Comparison of ENCODE assay signal across 8 mouse cellular contexts in genomic region chr10:127190398-127191190, GRCm38 (mm10). TPM values are rescaled to one million over a fixed set of nuclear protein-coding genes. Genes with fewer than 3 reads are reported as not detected.
DNase-seq lines count a peak whose midpoint lies in the region; ATAC-seq and TF ChIP-seq lines count a peak whose summit lies in the region.

No protein-coding gene starts in this region.

- WGBS in heart, embryonic 10.5 days = 27% methylated on average over 14 of the region's 14 CpGs
- 30% methylated on average over 14 of the region's 14 CpGs for WGBS in forebrain, postnatal 0 days
- WGBS in liver, embryonic 12.5 days (ENCODE audit: insufficient replicate concordance) = 18% methylated on average over 14 of the region's 14 CpGs

- peak in 1 of 2 experiments; percentile 33; a peak in 1 of 4 replicates for TF ChIP-seq POLR2A in MEL (IDR thresholded peaks at IDR 0.05; ENCODE audit: control insufficient read depth in 1 of 2, insufficient read depth in 1 of 2, low read depth in 1 of 2, low read length in 2 of 2, poor library complexity in 1 of 2)

- H3K9ac ChIP-seq in MEL (ENCODE audit: control insufficient read depth, low read depth, low read length, poor library complexity, severe bottlenecking) = peak overlapping the region; percentile 88
- H3K9ac ChIP-seq in forebrain, postnatal 0 days = no peak overlapping the region
- H3K9ac ChIP-seq in liver, embryonic 12.5 days = peak overlapping the region; percentile 82

- peak overlapping the region; percentile 92 for H3K27ac ChIP-seq in heart, embryonic 10.5 days
- peak overlapping the region; percentile 96 for H3K27ac ChIP-seq in MEL (ENCODE audit: control insufficient read depth, low read depth, low read length)
- no peak overlapping the region for H3K27ac ChIP-seq in forebrain, postnatal 0 days (ENCODE audit: low read depth, low read length)
- peak overlapping the region; percentile 93 for H3K27ac ChIP-seq in liver, embryonic 12.5 days

- peak; percentile 32 to 65; a peak in 3 of 4 replicates for TF ChIP-seq EP300 in MEL (IDR thresholded peaks at IDR 0.05; ENCODE audit: low read depth in 1 of 2, low read length in 2 of 2)

- H3K4me1 ChIP-seq in heart, embryonic 10.5 days = peaks cover 73% of the 10 kb centered on the region
- H3K4me1 ChIP-seq in MEL (ENCODE audit: control insufficient read depth in 1 of 2, insufficient read depth in 2 of 2, low read length in 2 of 2) = peaks cover 2 to 34% of the 10 kb centered on the region in 2 experiments; a peak in 3 of 4 replicates
- H3K4me1 ChIP-seq in forebrain, postnatal 0 days (ENCODE audit: insufficient read depth) = peaks cover 15% of the 10 kb centered on the region
- H3K4me1 ChIP-seq in liver, embryonic 12.5 days = peaks cover 77% of the 10 kb centered on the region

- no peak for DNase-seq in heart, embryonic 10.5 days (ENCODE audit: low spot score)
- no peak for DNase-seq in heart, postnatal 14 days
- DNase-seq in MEL (ENCODE audit: low read depth, low spot score) = peak; percentile 61
- no peak for DNase-seq in forebrain, postnatal 0 days
- DNase-seq in frontal cortex, postnatal 14 days (ENCODE audit: low spot score in 2 of 2) = no peak
- no peak for DNase-seq in cerebellum, adult 8-10 months

- peaks cover 2% of the 10 kb centered on the region for H3K27me3 ChIP-seq in heart, embryonic 10.5 days (ENCODE audit: insufficient read depth, poor library complexity, severe bottlenecking)
- no peaks in the 10 kb centered on the region for H3K27me3 ChIP-seq in MEL (ENCODE audit: control insufficient read depth in 1 of 2, insufficient read depth in 2 of 2, low read length in 2 of 2)
- no peaks in the 10 kb centered on the region for H3K27me3 ChIP-seq in forebrain, postnatal 0 days (ENCODE audit: insufficient read depth, low read length)
- peaks cover 7% of the 10 kb centered on the region; the same call in 1 of the 2 replicates for H3K27me3 ChIP-seq in liver, embryonic 12.5 days (replicated peaks)

- H3K36me3 ChIP-seq in heart, embryonic 10.5 days = peaks cover 19% of the 10 kb centered on the region
- H3K36me3 ChIP-seq in MEL (ENCODE audit: control insufficient read depth in 1 of 2, insufficient read depth in 2 of 2, low read length in 2 of 2) = peaks cover 0 to 30% of the 10 kb centered on the region in 2 experiments; a peak in 2 of 4 replicates
- peaks cover 30% of the 10 kb centered on the region for H3K36me3 ChIP-seq in forebrain, postnatal 0 days (ENCODE audit: insufficient read depth)
- peaks cover 17% of the 10 kb centered on the region for H3K36me3 ChIP-seq in liver, embryonic 12.5 days

- no peaks in the 10 kb centered on the region for H3K9me3 ChIP-seq in heart, embryonic 10.5 days
- H3K9me3 ChIP-seq in MEL (replicated peaks; ENCODE audit: insufficient read depth, low read length) = no peaks in the 10 kb centered on the region
- H3K9me3 ChIP-seq in forebrain, postnatal 0 days (ENCODE audit: low read length) = no peaks in the 10 kb centered on the region
- no peaks in the 10 kb centered on the region; the same call in 1 of the 2 replicates for H3K9me3 ChIP-seq in liver, embryonic 12.5 days (replicated peaks)

- no peak for ATAC-seq in forebrain, postnatal 0 days
- ATAC-seq in liver, embryonic 12.5 days = peak; percentile 50
- no peak for ATAC-seq in activated CD4-positive, CD25-positive, alpha-beta regulatory T cell, adult 4 months

- TF ChIP-seq CTCF in MEL (IDR thresholded peaks at IDR 0.05 in 2 of 3, conservative IDR thresholded peaks at IDR 0.05 in 1 of 3; ENCODE audit: control insufficient read depth in 1 of 3, insufficient read depth in 1 of 3, low read depth in 2 of 3, low read length in 3 of 3, poor library complexity in 1 of 3, severe bottlenecking in 1 of 3) = no peak
- TF ChIP-seq CTCF in forebrain, postnatal 0 days (IDR thresholded peaks at IDR 0.05; ENCODE audit: low read depth) = no peak

- 0 out of 2 replicates have a peak overlapping the region, but pooled peaks have one; percentile 99 for H3K4me2 ChIP-seq in forebrain, postnatal 0 days (ENCODE audit: low read depth)
- H3K4me2 ChIP-seq in liver, embryonic 12.5 days = peak overlapping the region; percentile 95

- peak overlapping the region; percentile 81 for H3K4me3 ChIP-seq in heart, embryonic 10.5 days
- peak overlapping the region; percentile 82 to 96 for H3K4me3 ChIP-seq in MEL (ENCODE audit: control insufficient read depth in 1 of 2, insufficient read depth in 1 of 2, low read depth in 2 of 2, low read length in 2 of 2)
- H3K4me3 ChIP-seq in forebrain, postnatal 0 days (ENCODE audit: low read depth, low read length) = no peak overlapping the region
- H3K4me3 ChIP-seq in liver, embryonic 12.5 days = peak overlapping the region; percentile 69

- no peak for TF ChIP-seq RAD21 in MEL (IDR thresholded peaks at IDR 0.05; ENCODE audit: low read depth, low read length)

- intact Hi-C loops in heart, postnatal 14 days (cut with DNase I) = no loop called here

- peaks cover 11% of the 10 kb centered on the region; the same call in 1 of the 2 replicates for H3K79me2 ChIP-seq in MEL (ENCODE audit: control insufficient read depth, insufficient read depth, low read length, poor library complexity)

TF ChIP-seq in MEL, 35 proteins besides CTCF, POLR2A, EP300 and RAD21 (continues in another document):
- TF ChIP-seq NELFE (IDR thresholded peaks at IDR 0.05; ENCODE audit: low read depth, low read length) (no peak), CHD1 (IDR thresholded peaks at IDR 0.05; ENCODE audit: low read depth, low read length) (0 out of 2 replicates have a peak, but pooled peaks have one; percentile 8), ETS1 (IDR thresholded peaks at IDR 0.05; ENCODE audit: low read depth, low read length) (peak; percentile 53; the same call in 1 of the 2 replicates), POLR2AphosphoS2 (IDR thresholded peaks at IDR 0.05; ENCODE audit: low read length) (no peak)

RNA-seq across cellular contexts. Expression of gene Arhgef25, which starts 0.7 kb away (rescaled TPM):
- polyA plus RNA-seq in heart, embryonic 10.5 days (2016; fragmentation: Nextera tagmentation; extraction: Ambion mirVana) = 21.4 and 28.8 TPM in 2 replicates
- 10 to 100 TPM; 17.0 to 17.9 TPM for total RNA-seq in heart, postnatal 14 days (2021)
- total RNA-seq in MEL (2012; rRNA removed) = 16.9 and 18.3 TPM in 2 replicates
- polyA plus RNA-seq in MEL (2012; ENCODE audit: insufficient read depth in 1 of 2, insufficient read length in 2 of 2, low read depth in 1 of 2, low replicate concordance in 2 of 2, missing spikeins in 1 of 2) = 10 to 100 TPM in 1 of 2 experiments, not detected in 1; 44.6 TPM
- total RNA-seq in forebrain, postnatal 0 days (2014; rRNA removed) = 45.4 and 61.3 TPM in 2 replicates
- 14.8 and 16.9 TPM in 2 replicates for polyA plus RNA-seq in forebrain, postnatal 0 days (2015; fragmentation: Nextera tagmentation; extraction: Ambion mirVana)
- 14.3 and 17.4 TPM in 2 replicates for polyA plus RNA-seq in liver, embryonic 12.5 days (2016; fragmentation: Nextera tagmentation; extraction: Ambion mirVana)
- not detected for polyA plus RNA-seq in activated CD4-positive, CD25-positive, alpha-beta regulatory T cell, adult 4 months (2017; shearing (Covaris generic))

RNA-seq across cellular contexts. Expression of gene Dtx3, which starts 4.9 kb away (rescaled TPM):
- polyA plus RNA-seq in heart, embryonic 10.5 days (2016; fragmentation: Nextera tagmentation; extraction: Ambion mirVana) = 78.4 and 91.4 TPM in 2 replicates
- 10 to 100 TPM; 36.1 to 43.4 TPM for total RNA-seq in heart, postnatal 14 days (2021)
- total RNA-seq in MEL (2012; rRNA removed) = 24.1 and 30.5 TPM in 2 replicates
- polyA plus RNA-seq in MEL (2012; ENCODE audit: insufficient read depth in 1 of 2, insufficient read length in 2 of 2, low read depth in 1 of 2, low replicate concordance in 2 of 2, missing spikeins in 1 of 2) = 100 to 1,000 TPM in 1 of 2 experiments, not detected in 1; 107 TPM
- total RNA-seq in forebrain, postnatal 0 days (2014; rRNA removed) = 198 and 245 TPM in 2 replicates
- polyA plus RNA-seq in forebrain, postnatal 0 days (2015; fragmentation: Nextera tagmentation; extraction: Ambion mirVana) = 175 and 178 TPM in 2 replicates
- polyA plus RNA-seq in liver, embryonic 12.5 days (2016; fragmentation: Nextera tagmentation; extraction: Ambion mirVana) = 33.2 and 36.9 TPM in 2 replicates
- polyA plus RNA-seq in activated CD4-positive, CD25-positive, alpha-beta regulatory T cell, adult 4 months (2017; shearing (Covaris generic)) = 10 to 100 TPM; 40.6 to 42.9 TPM

RNA-seq across cellular contexts. Expression of gene Slc26a10, which starts 10.1 kb away (rescaled TPM):
- 9.2 and 12.9 TPM in 2 replicates for polyA plus RNA-seq in heart, embryonic 10.5 days (2016; fragmentation: Nextera tagmentation; extraction: Ambion mirVana)
- total RNA-seq in heart, postnatal 14 days (2021) = 10 to 100 TPM; 45.5 to 66.9 TPM
- total RNA-seq in MEL (2012; rRNA removed) = 0.75 and 1.1 TPM in 2 replicates
- polyA plus RNA-seq in MEL (2012; ENCODE audit: insufficient read depth in 1 of 2, insufficient read length in 2 of 2, low read depth in 1 of 2, low replicate concordance in 2 of 2, missing spikeins in 1 of 2) = 1 to 10 TPM in 1 of 2 experiments, not detected in 1; 1.3 TPM
- total RNA-seq in forebrain, postnatal 0 days (2014; rRNA removed) = 0.10 TPM in 1 of 2 replicates, not detected in the other
- polyA plus RNA-seq in forebrain, postnatal 0 days (2015; fragmentation: Nextera tagmentation; extraction: Ambion mirVana) = 0.80 and 1.1 TPM in 2 replicates
- 3.0 and 3.6 TPM in 2 replicates for polyA plus RNA-seq in liver, embryonic 12.5 days (2016; fragmentation: Nextera tagmentation; extraction: Ambion mirVana)
- 1 to 10 TPM; 2.5 to 2.7 TPM for polyA plus RNA-seq in activated CD4-positive, CD25-positive, alpha-beta regulatory T cell, adult 4 months (2017; shearing (Covaris generic))

RNA-seq across cellular contexts. Expression of gene Pip4k2c, which starts 20.8 kb away (rescaled TPM):
- 27.9 and 29.3 TPM in 2 replicates for polyA plus RNA-seq in heart, embryonic 10.5 days (2016; fragmentation: Nextera tagmentation; extraction: Ambion mirVana)
- total RNA-seq in heart, postnatal 14 days (2021) = 10 to 100 TPM; 22.8 to 23.1 TPM
- total RNA-seq in MEL (2012; rRNA removed) = 31.1 and 31.9 TPM in 2 replicates
- polyA plus RNA-seq in MEL (2012; ENCODE audit: insufficient read depth in 1 of 2, insufficient read length in 2 of 2, low read depth in 1 of 2, low replicate concordance in 2 of 2, missing spikeins in 1 of 2) = 10 to 100 TPM in 1 of 2 experiments, not detected in 1; 58.2 TPM
- 21.5 and 23.3 TPM in 2 replicates for total RNA-seq in forebrain, postnatal 0 days (2014; rRNA removed)
- 17.8 and 20.1 TPM in 2 replicates for polyA plus RNA-seq in forebrain, postnatal 0 days (2015; fragmentation: Nextera tagmentation; extraction: Ambion mirVana)
- 44.7 and 50.0 TPM in 2 replicates for polyA plus RNA-seq in liver, embryonic 12.5 days (2016; fragmentation: Nextera tagmentation; extraction: Ambion mirVana)
- 10 to 100 TPM; 24.2 to 27.8 TPM for polyA plus RNA-seq in activated CD4-positive, CD25-positive, alpha-beta regulatory T cell, adult 4 months (2017; shearing (Covaris generic))

RNA-seq across cellular contexts. Expression of gene B4galnt1, which starts 25.6 kb away (rescaled TPM):
- polyA plus RNA-seq in heart, embryonic 10.5 days (2016; fragmentation: Nextera tagmentation; extraction: Ambion mirVana) = 1.5 and 3.6 TPM in 2 replicates
- 1 to 10 TPM; 2.9 to 3.8 TPM for total RNA-seq in heart, postnatal 14 days (2021)
- 23.7 and 24.6 TPM in 2 replicates for total RNA-seq in MEL (2012; rRNA removed)
- polyA plus RNA-seq in MEL (2012; ENCODE audit: insufficient read depth in 1 of 2, insufficient read length in 2 of 2, low read depth in 1 of 2, low replicate concordance in 2 of 2, missing spikeins in 1 of 2) = 10 to 100 TPM; 65.8 to 66.0 TPM
- 87.9 and 94.4 TPM in 2 replicates for total RNA-seq in forebrain, postnatal 0 days (2014; rRNA removed)
- 87.3 and 87.8 TPM in 2 replicates for polyA plus RNA-seq in forebrain, postnatal 0 days (2015; fragmentation: Nextera tagmentation; extraction: Ambion mirVana)
- 12.6 TPM in 2 replicates for polyA plus RNA-seq in liver, embryonic 12.5 days (2016; fragmentation: Nextera tagmentation; extraction: Ambion mirVana)
- 100 to 1,000 TPM; 152 to 209 TPM for polyA plus RNA-seq in activated CD4-positive, CD25-positive, alpha-beta regulatory T cell, adult 4 months (2017; shearing (Covaris generic))
